Mouse (Mus musculus): ENCODE results near the gene Relb.

- TF ChIP-seq CTCF (conservative IDR thresholded peaks at IDR 0.05 in 1 of 2, IDR thresholded peaks at IDR 0.05 in 1 of 2; ENCODE audit: low read depth in 2 of 2, low read length in 2 of 2) (no peak), BHLHE40 (IDR thresholded peaks at IDR 0.05; ENCODE audit: low read depth, low read length) (no peak), ELF1 (IDR thresholded peaks at IDR 0.05; ENCODE audit: low read depth, low read length) (no peak), POLR2A (IDR thresholded peaks at IDR 0.05; ENCODE audit: low read depth, low read length) (no peak), JUND (conservative IDR thresholded peaks at IDR 0.05; ENCODE audit: low read depth, low read length) (no peak), ZNF384 (IDR thresholded peaks at IDR 0.05; ENCODE audit: low read depth, low read length) (no peak), MAZ (IDR thresholded peaks at IDR 0.05; ENCODE audit: low read depth, low read length) (no peak), KAT2A (IDR thresholded peaks at IDR 0.05; ENCODE audit: insufficient replicate concordance, low read length) (no peak), GABPA (IDR thresholded peaks at IDR 0.05; ENCODE audit: insufficient replicate concordance, low read depth, low read length) (no peak), ZC3H11A (IDR thresholded peaks at IDR 0.05; ENCODE audit: low read depth, low read length) (no peak), RAD21 (IDR thresholded peaks at IDR 0.05; ENCODE audit: low read depth, low read length) (no peak)
These were observed 21.9 kb downstream of the Relb start for GRCm38 (mm10) chr7:19607291-19607690.
